Mouse (Mus musculus) E14TG2a.4 (cell line): Measurements from ENCODE around the gene Plekhn1.

ENCODE experiments used
- CTCF ChIP-seq: conservative IDR thresholded peaks from 2 replicates; pipeline ENCODE4 v1.5.1; 2014; ENCODE audit warnings: low read length
- NANOG ChIP-seq: IDR thresholded peaks from 2 replicates; pipeline ENCODE4 v1.6.1; 2014; ENCODE audit warnings: borderline replicate concordance, low read length, mixed read lengths

DNA sequence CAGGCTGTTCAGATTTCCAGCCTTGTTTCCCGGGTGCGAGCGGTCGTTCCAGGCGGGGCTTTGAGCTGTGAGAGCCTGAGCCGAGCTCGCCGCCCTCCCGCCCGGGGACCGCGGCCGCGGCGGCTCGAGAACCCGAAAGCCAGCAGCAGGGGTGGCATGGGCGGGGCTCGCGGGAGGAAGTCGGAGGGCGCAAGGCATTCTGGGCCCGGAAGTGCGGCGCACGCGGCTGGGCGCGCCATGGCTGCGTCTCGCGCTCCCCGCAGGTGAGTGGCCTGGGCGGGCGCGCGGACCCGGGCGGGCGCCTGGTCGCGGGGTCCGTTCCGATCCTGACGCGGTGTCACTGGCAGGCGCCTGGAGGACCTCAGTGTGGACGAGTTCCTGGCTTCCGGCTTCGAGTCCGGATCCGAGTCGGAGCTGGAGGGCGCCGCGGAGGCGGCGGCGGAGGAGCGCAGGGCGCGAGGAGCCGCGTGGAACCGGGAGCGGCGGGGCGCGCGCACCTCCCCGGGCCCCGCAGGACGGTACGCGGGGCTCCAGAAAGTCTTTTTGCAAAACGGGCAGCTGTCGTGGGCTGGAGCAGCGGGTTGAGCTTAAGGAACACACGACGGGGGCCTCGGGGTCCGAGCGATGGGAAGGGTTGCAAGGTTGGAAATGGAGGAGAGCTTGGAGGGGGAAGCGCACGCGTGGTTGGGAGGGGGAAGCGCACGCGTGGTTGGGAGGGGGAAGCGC is 1.3 kb upstream of the Plekhn1 start, which contains the start of gene Noc2l:
- TF ChIP-seq CTCF (no peak), NANOG (no peak)
